Mouse (Mus musculus): Measurements from ENCODE around the gene Resf1.

GRCm38 (mm10) chr6:149374986-149375457 lies 65.8 kb downstream of the Resf1 start:
- TF ChIP-seq CTCF (IDR thresholded peaks at IDR 0.05; ENCODE audit: low read depth, low read length), result no peak
- TF ChIP-seq POLR2A (IDR thresholded peaks at IDR 0.05; ENCODE audit: insufficient read depth, low read length), result no peak
- no peak for TF ChIP-seq EP300 (IDR thresholded peaks at IDR 0.05; ENCODE audit: insufficient read depth, low read depth, low read length)
